Mouse (Mus musculus) spleen, adult 2 months (tissue): ENCODE measurements at regions not wholly inside any gene's neighbourhood (a gene's known extent, or its start where the extent isn't known, plus 50 kb on each side); places are given as distances from the start of the nearest gene placed in this dataset.

Source experiments
- DNase-seq, 2 experiments: peaks; one replicate each; pipeline versions ENCODE4 v3.0.0 to v3.0.0-alpha.2; 2012 to 2021; ENCODE audit warnings: low spot score in 2 of 2, low read depth in 1 of 2
- H3K27ac ChIP-seq: fragments of 200-500 bp; 2 replicates; pipeline ENCODE4 v1.5.1; 2012; ENCODE audit warnings: low read length, inconsistent platforms; ENCODE audit not compliant: insufficient read depth
- H3K27me3 ChIP-seq: fragments of 200-500 bp; 2 replicates; pipeline ENCODE4 v1.6.1; 2012; ENCODE audit warnings: mild to moderate bottlenecking, moderate library complexity, low read length, inconsistent platforms; ENCODE audit not compliant: control insufficient read depth, insufficient read depth
- H3K36me3 ChIP-seq: fragments of 200-500 bp; 2 replicates; pipeline ENCODE4 v1.6.1; 2012; ENCODE audit warnings: mild to moderate bottlenecking, low read length, inconsistent platforms; ENCODE audit not compliant: control insufficient read depth, insufficient read depth
- H3K4me1 ChIP-seq: fragments of 200-500 bp; 2 replicates; pipeline ENCODE4 v1.6.1; 2011; ENCODE audit warnings: inconsistent platforms; ENCODE audit not compliant: control insufficient read depth, insufficient read depth, insufficient read length
- H3K4me3 ChIP-seq: fragments of 200-500 bp; 2 replicates; pipeline ENCODE4 v1.5.1; 2011; ENCODE audit warnings: mild to moderate bottlenecking, inconsistent platforms; ENCODE audit not compliant: insufficient read depth, insufficient read length; ENCODE audit errors: extremely low read depth
- CTCF ChIP-seq: fragments of 200-500 bp; IDR thresholded peaks from 2 replicates; pipeline ENCODE4 v1.5.1; 2011; ENCODE audit warnings: mild to moderate bottlenecking, inconsistent platforms; ENCODE audit not compliant: insufficient read depth, insufficient read length, insufficient replicate concordance; ENCODE audit errors: extremely low read depth
- POLR2A ChIP-seq: fragments of 200-500 bp; IDR thresholded peaks from 2 replicates; pipeline ENCODE4 v1.6.1; 2011; ENCODE audit warnings: low read depth, low read length, inconsistent platforms
- WGBS: fragments of 180-500 bp; shearing (Covaris S2); methylation state at CpG from one replicate; pipeline ENCODE4 v1.1.7; 2018; 5-methylcytosine and 5-hydroxymethylcytosine counted together

DNA sequence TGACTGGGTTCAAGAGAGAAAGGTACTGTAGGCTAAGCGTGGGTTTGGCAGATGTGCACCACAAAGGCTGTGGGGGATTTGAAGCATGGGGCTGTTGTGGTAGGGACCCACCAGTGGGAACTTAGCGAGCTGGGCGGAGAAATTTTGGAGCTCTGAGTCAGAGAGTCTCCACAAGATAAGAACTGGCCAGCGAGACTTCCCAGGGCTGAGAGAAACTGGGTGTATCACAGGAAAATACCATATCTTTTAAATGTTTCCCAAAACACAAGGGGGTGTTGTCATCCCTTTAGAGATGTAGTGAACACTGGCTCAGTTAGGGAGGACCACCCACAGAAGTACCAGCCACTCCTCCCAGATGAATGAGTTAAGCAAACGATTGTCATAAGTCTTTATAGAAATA lies 107.3 kb upstream of the Arid2 start:
- no peak for DNase-seq
- Histone ChIP-seq H3K27me3 (no peaks in the 10 kb centered on the region), H3K4me1 (no peaks in the 10 kb centered on the region), H3K36me3 (no peaks in the 10 kb centered on the region), H3K27ac (no peak overlapping the region), H3K4me3 (no peak overlapping the region)
- TF ChIP-seq POLR2A (no peak), CTCF (no peak)
- 75% methylated on average over 5 of the region's 5 CpGs for WGBS

DNA sequence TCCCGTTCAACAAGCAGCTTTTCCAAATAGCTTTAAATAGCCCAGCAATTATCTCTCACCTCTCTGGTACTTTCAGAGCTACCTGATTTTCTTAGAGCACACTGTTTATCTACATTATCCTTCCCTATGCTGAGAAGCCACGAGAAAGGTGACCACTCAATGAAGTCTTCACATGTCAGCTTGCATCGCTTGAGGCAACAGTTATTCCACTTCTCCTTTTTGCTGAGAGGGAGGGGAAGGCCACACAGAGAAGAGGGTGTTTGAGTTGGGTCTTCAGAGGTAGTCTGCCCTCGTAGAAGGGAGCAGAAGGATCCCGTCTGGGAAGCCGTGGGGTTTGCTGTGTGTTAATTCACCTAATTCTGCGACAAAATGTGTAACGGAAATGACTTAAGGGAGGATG lies 106.3 kb upstream of the Arid2 start:
- no peaks in the 10 kb centered on the region for H3K36me3 ChIP-seq
- H3K4me1 ChIP-seq = no peaks in the 10 kb centered on the region
- WGBS = 55% methylated on average over 8 of the region's 8 CpGs
- H3K4me3 ChIP-seq = no peak overlapping the region
- H3K27ac ChIP-seq = no peak overlapping the region
- DNase-seq = no peak
- TF ChIP-seq POLR2A (no peak), CTCF (no peak)
- no peaks in the 10 kb centered on the region for H3K27me3 ChIP-seq

DNA sequence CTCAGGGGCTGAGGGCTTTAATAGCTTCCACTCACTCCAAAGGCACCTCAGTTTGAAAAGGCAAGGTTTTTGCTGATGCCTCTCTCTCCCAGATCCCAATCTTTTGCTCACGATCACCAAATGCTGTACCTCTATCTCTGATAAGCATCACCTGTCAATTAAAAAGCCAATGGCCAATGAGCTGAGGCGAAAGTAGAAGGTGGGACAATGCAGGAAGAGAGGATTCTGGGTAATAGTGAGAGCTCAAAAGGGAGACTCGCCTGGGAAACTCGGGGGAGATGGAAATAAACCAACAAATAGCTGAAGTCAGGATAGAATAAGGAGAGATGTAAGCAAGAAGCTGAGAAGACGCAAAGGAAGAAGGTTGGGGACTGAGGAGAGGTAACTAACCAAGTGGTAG lies 105.0 kb upstream of the Arid2 start:
- Histone ChIP-seq H3K27ac (no peak overlapping the region), H3K4me1 (no peaks in the 10 kb centered on the region), H3K27me3 (no peaks in the 10 kb centered on the region), H3K4me3 (no peak overlapping the region), H3K36me3 (no peaks in the 10 kb centered on the region)
- TF ChIP-seq CTCF = no peak
- TF ChIP-seq POLR2A = no peak
- no peak for DNase-seq
- WGBS = 82% methylated on average over 5 of the region's 5 CpGs

GRCm38 (mm10) chr15:96183069-96183468 lies 104.2 kb upstream of the Arid2 start:
- DNase-seq = no peak
- 38% methylated on average over 6 of the region's 6 CpGs for WGBS
- no peak overlapping the region for H3K27ac ChIP-seq
- no peaks in the 10 kb centered on the region for H3K4me1 ChIP-seq
- no peak for TF ChIP-seq POLR2A
- TF ChIP-seq CTCF = no peak
- H3K36me3 ChIP-seq = no peaks in the 10 kb centered on the region
- no peaks in the 10 kb centered on the region for H3K27me3 ChIP-seq
- H3K4me3 ChIP-seq = no peak overlapping the region

DNA sequence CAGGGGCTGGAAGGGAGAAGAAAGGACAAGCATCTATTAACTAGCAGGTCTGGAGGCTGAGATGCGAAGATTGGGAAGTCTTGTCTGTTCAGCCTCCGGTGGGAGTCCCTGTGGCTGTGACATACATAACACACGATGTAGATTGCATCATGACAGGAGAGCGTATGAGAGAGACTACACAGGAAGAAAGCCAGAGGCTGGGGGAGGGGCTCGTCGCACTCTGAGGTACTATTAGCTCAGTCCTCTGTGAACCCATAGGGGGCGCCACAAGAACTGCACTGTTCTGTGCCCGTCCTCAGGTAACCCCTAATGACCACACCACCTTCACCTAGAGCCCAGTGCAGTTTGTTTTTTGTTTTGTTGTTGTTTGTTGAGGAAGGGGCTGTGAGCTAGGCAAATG lies 102.7 kb upstream of the Arid2 start:
- 0 out of 2 replicates have a peak, but pooled peaks have one; percentile 5 for TF ChIP-seq CTCF
- no peak for TF ChIP-seq POLR2A
- 76% methylated on average over 8 of the region's 8 CpGs for WGBS

GRCm38 (mm10) chr15:96185429-96185828 lies 101.9 kb upstream of the Arid2 start:
- no peak for DNase-seq
- Histone ChIP-seq H3K36me3 (no peaks in the 10 kb centered on the region), H3K27ac (no peak overlapping the region), H3K4me1 (no peaks in the 10 kb centered on the region), H3K4me3 (no peak overlapping the region), H3K27me3 (no peaks in the 10 kb centered on the region)
- 73% methylated on average over 4 of the region's 4 CpGs for WGBS
- no peak for TF ChIP-seq POLR2A
- TF ChIP-seq CTCF = no peak

More for the DNA sequence above, 102.7 kb upstream of the Arid2 start:
- DNase-seq = no peak
- no peaks in the 10 kb centered on the region for H3K4me1 ChIP-seq
- no peaks in the 10 kb centered on the region for H3K36me3 ChIP-seq
- H3K27ac ChIP-seq = no peak overlapping the region
- H3K27me3 ChIP-seq = no peaks in the 10 kb centered on the region
- no peak overlapping the region for H3K4me3 ChIP-seq

- 27% methylated on average over 6 of the region's 6 CpGs for WGBS
- DNase-seq = no peak
- Histone ChIP-seq H3K27me3 (no peaks in the 10 kb centered on the region), H3K4me1 (no peaks in the 10 kb centered on the region), H3K4me3 (no peak overlapping the region), H3K36me3 (no peaks in the 10 kb centered on the region), H3K27ac (no peak overlapping the region)
- no peak for TF ChIP-seq CTCF
- no peak for TF ChIP-seq POLR2A
Observed at GRCm38 (mm10) chr15:96185901-96186300, 101.4 kb upstream of the Arid2 start.

DNA sequence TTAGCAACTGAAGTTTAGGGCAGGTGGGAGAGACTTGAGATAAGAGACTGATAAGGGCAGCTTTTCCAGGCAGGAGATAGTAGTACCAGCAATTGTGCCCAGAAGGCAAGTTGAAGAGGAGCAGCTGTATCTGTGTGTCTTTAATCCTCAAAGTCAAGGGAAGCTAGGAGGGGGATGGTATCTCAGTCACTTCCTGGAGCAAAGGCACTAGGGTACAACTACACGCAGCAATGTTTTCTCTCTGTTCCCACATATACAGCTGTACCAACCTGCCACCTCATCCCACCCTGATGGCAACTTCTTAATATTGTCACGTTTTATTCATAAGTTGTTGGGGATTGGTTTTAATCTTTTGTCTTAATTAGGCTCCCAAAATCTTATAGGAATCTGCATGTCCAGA lies 97.8 kb upstream of the Arid2 start:
- no peak for DNase-seq
- H3K27ac ChIP-seq = no peak overlapping the region
- TF ChIP-seq CTCF (no peak), POLR2A (no peak)
- H3K27me3 ChIP-seq = no peaks in the 10 kb centered on the region
- WGBS = 76% methylated on average over 2 of the region's 2 CpGs
- no peaks in the 10 kb centered on the region for H3K36me3 ChIP-seq
- H3K4me1 ChIP-seq = no peaks in the 10 kb centered on the region
- no peak overlapping the region for H3K4me3 ChIP-seq
